Comparison of ENCODE assay signal across 8 mouse cellular contexts in the genomic region with DNA sequence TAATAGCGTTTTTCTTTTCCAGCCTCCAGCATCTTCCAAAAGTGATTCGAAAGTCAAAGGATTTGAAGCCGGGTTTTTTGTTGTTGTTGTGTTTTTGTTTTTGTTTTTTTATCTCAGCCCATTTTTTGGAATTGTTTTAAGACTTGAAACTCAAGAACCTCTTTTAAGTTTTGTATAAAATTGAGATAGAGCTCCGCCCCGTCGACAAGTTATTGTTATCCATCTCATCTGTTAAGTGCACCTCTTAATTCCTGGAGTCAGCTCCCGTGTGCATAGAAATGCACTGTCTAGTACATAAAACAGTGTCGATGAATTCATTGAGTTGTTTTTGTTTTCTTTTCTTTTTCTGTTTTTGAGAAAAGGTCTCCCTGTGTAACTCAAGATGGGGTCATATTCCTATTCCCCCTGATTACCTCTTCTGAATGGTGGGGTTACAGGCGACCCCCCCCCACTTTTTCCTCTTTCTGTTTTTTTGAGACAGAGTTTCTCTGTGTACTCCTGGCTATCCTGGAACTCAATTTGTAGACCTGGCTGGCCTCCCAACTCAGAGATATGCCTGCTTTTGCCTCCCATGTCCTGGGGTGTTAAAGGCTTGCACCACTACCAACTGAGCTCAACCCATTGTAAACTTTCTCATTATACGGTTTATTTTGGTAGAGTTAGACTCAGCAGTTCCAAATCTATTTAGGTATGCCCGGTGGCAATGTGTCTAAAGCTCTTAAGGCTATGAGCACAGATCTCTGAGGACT. TPM values are rescaled to one million over a fixed set of nuclear protein-coding genes. Genes with fewer than 3 reads are reported as not detected.
DNase-seq lines count a peak whose midpoint lies in the region; ATAC-seq and TF ChIP-seq lines count a peak whose summit lies in the region.

No protein-coding gene starts in this region.

- no peak for TF ChIP-seq CTCF in olfactory bulb, adult 2 months (IDR thresholded peaks at IDR 0.05; ENCODE audit: insufficient read depth, low read depth, low read length)

- no peaks in the 10 kb centered on the region for H3K9me3 ChIP-seq in kidney, embryonic 14.5 days (ENCODE audit: control insufficient read depth, low read length)
- no peaks in the 10 kb centered on the region for H3K9me3 ChIP-seq in forebrain, embryonic 13.5 days (replicated peaks)
- H3K9me3 ChIP-seq in limb, embryonic 10.5 days (replicated peaks), result no peaks in the 10 kb centered on the region

- TF ChIP-seq POLR2A in olfactory bulb, adult 2 months (IDR thresholded peaks at IDR 0.05; ENCODE audit: insufficient read depth, low read depth, low read length), result no peak

- no peak for ATAC-seq in kidney, embryonic 14.5 days (ENCODE audit: low FRiP score, low TSS enrichment)
- ATAC-seq in forebrain, embryonic 13.5 days, result peak; percentile 4; the same call in 1 of the 2 replicates

- H3K36me3 ChIP-seq in kidney, embryonic 14.5 days (ENCODE audit: control insufficient read depth, insufficient read depth, low read length), result no peaks in the 10 kb centered on the region
- H3K36me3 ChIP-seq in forebrain, embryonic 13.5 days (ENCODE audit: poor library complexity, severe bottlenecking), result peaks cover 6% of the 10 kb centered on the region; the same call in 1 of the 2 replicates
- 0 out of 2 replicates have a peak, but pooled peaks cover 2% of the 10 kb centered on the region for H3K36me3 ChIP-seq in limb, embryonic 10.5 days

- peak overlapping the region; percentile 92; the same call in 1 of the 2 replicates for H3K27ac ChIP-seq in kidney, embryonic 14.5 days (ENCODE audit: low read depth, low read length)
- peak overlapping the region; percentile 96 for H3K27ac ChIP-seq in forebrain, embryonic 13.5 days
- peak overlapping the region; percentile 93 for H3K27ac ChIP-seq in limb, embryonic 10.5 days
- peak overlapping the region; percentile 95 for H3K27ac ChIP-seq in olfactory bulb, adult 2 months (ENCODE audit: insufficient read depth, low read depth, low read length)

- WGBS in kidney, embryonic 14.5 days, result 13% methylated on average over 11 of the region's 11 CpGs
- 6% methylated on average over 11 of the region's 11 CpGs for WGBS in forebrain, embryonic 13.5 days
- 17% methylated on average over 11 of the region's 11 CpGs for WGBS in limb, embryonic 10.5 days
- 2% methylated on average over 11 of the region's 11 CpGs for WGBS in olfactory bulb, adult 2 months

- peak overlapping the region; percentile 78 for H3K4me3 ChIP-seq in kidney, embryonic 14.5 days (ENCODE audit: low read length)
- H3K4me3 ChIP-seq in forebrain, embryonic 13.5 days, result peak overlapping the region; percentile 81
- H3K4me3 ChIP-seq in limb, embryonic 10.5 days, result peak overlapping the region; percentile 78
- H3K4me3 ChIP-seq in olfactory bulb, adult 2 months (ENCODE audit: insufficient read depth, low read depth, low read length), result peak overlapping the region; percentile 100

- H3K9ac ChIP-seq in kidney, embryonic 14.5 days (ENCODE audit: low read depth, low read length), result peak overlapping the region; percentile 71; the same call in 1 of the 2 replicates
- peak overlapping the region; percentile 83 for H3K9ac ChIP-seq in forebrain, embryonic 13.5 days

- H3K4me1 ChIP-seq in kidney, embryonic 14.5 days (ENCODE audit: control insufficient read depth, insufficient read depth, low read length), result peaks cover 5% of the 10 kb centered on the region; the same call in 1 of the 2 replicates
- H3K4me1 ChIP-seq in forebrain, embryonic 13.5 days, result peaks cover 18% of the 10 kb centered on the region
- peaks cover 10% of the 10 kb centered on the region; the same call in 1 of the 2 replicates for H3K4me1 ChIP-seq in limb, embryonic 10.5 days
- H3K4me1 ChIP-seq in olfactory bulb, adult 2 months (ENCODE audit: control insufficient read depth, insufficient read depth, low read length), result peaks cover 3% of the 10 kb centered on the region; the same call in 1 of the 2 replicates

- no peaks in the 10 kb centered on the region for H3K27me3 ChIP-seq in kidney, embryonic 14.5 days (ENCODE audit: control insufficient read depth, insufficient read depth, low read length)
- H3K27me3 ChIP-seq in forebrain, embryonic 13.5 days, result no peaks in the 10 kb centered on the region
- no peaks in the 10 kb centered on the region for H3K27me3 ChIP-seq in limb, embryonic 10.5 days (ENCODE audit: low read depth, poor library complexity, severe bottlenecking)

- peak overlapping the region; percentile 53 for H3K4me2 ChIP-seq in kidney, embryonic 14.5 days (replicated peaks; ENCODE audit: low read depth, low read length)
- peak overlapping the region; percentile 68 for H3K4me2 ChIP-seq in forebrain, embryonic 13.5 days

- DNase-seq in kidney, adult 9 months, result no peak
- DNase-seq in adipocyte (ENCODE audit: low spot score), result peak; percentile 44
- DNase-seq in limb, embryonic 10.5 days (ENCODE audit: low spot score), result no peak
- DNase-seq in adrenal gland, adult 18-20 months (ENCODE audit: low spot score in 2 of 2), result no peak
- DNase-seq in testis, postnatal 14 days (ENCODE audit: low spot score), result no peak

RNA-seq across cellular contexts. Expression of gene Senp7, which starts 28.2 kb away (rescaled TPM):
- 24.0 and 33.2 TPM in 2 replicates for polyA plus RNA-seq in kidney, embryonic 14.5 days (2014; fragmentation: Nextera tagmentation; extraction: Ambion mirVana)
- 56.1 and 57.6 TPM in 2 replicates for polyA plus RNA-seq in forebrain, embryonic 13.5 days (2015; fragmentation: Nextera tagmentation; extraction: Ambion mirVana)
- polyA plus RNA-seq in limb, embryonic 10.5 days (2016; fragmentation: Nextera tagmentation; extraction: Ambion mirVana), result 22.8 and 31.6 TPM in 2 replicates
- not detected in 2 replicates for polyA plus RNA-seq in olfactory bulb, adult 2 months (2012; ENCODE audit: insufficient read depth, insufficient read length, low replicate concordance, missing spikeins)
- 10 to 100 TPM; 12.7 to 17.5 TPM for total RNA-seq in adrenal gland, adult 18-20 months (2021)

RNA-seq across cellular contexts. Expression of gene Trmt10c, which starts 38.7 kb away (rescaled TPM):
- 32.8 and 34.3 TPM in 2 replicates for polyA plus RNA-seq in kidney, embryonic 14.5 days (2014; fragmentation: Nextera tagmentation; extraction: Ambion mirVana)
- polyA plus RNA-seq in forebrain, embryonic 13.5 days (2015; fragmentation: Nextera tagmentation; extraction: Ambion mirVana), result 25.8 and 26.3 TPM in 2 replicates
- polyA plus RNA-seq in limb, embryonic 10.5 days (2016; fragmentation: Nextera tagmentation; extraction: Ambion mirVana), result 35.2 and 35.6 TPM in 2 replicates
- polyA plus RNA-seq in olfactory bulb, adult 2 months (2012; ENCODE audit: insufficient read depth, insufficient read length, low replicate concordance, missing spikeins), result not detected in 2 replicates
- total RNA-seq in adrenal gland, adult 18-20 months (2021), result 10 to 100 TPM; 23.9 to 24.0 TPM

RNA-seq across cellular contexts. Expression of gene Pcnp, which starts 46.8 kb away (rescaled TPM):
- polyA plus RNA-seq in kidney, embryonic 14.5 days (2014; fragmentation: Nextera tagmentation; extraction: Ambion mirVana), result 228 and 236 TPM in 2 replicates
- polyA plus RNA-seq in forebrain, embryonic 13.5 days (2015; fragmentation: Nextera tagmentation; extraction: Ambion mirVana), result 289 and 296 TPM in 2 replicates
- 276 and 293 TPM in 2 replicates for polyA plus RNA-seq in limb, embryonic 10.5 days (2016; fragmentation: Nextera tagmentation; extraction: Ambion mirVana)
- not detected in 2 replicates for polyA plus RNA-seq in olfactory bulb, adult 2 months (2012; ENCODE audit: insufficient read depth, insufficient read length, low replicate concordance, missing spikeins)
- total RNA-seq in adrenal gland, adult 18-20 months (2021), result 100 to 1,000 TPM; 110 to 123 TPM

Comparison
In these comparisons a context has a peak if more than half of its experiments do, and no peak if none do; other contexts are left out.
1. RNA of gene Trmt10c, which starts 38.7 kb away (polyA plus RNA-seq): 35.2 to 35.6 TPM in limb, embryonic 10.5 days, 32.8 to 34.3 TPM in kidney, embryonic 14.5 days and 25.8 to 26.3 TPM in forebrain, embryonic 13.5 days; not detected in olfactory bulb, adult 2 months; every median in the first group is over 10 times any median in the second.
2. Peak in every context shown above with its lines, with median percentiles within 50 percentile points of each other: H3K27ac ChIP-seq and H3K4me3 ChIP-seq.